ENCODE assay signal across 1 mouse cellular context in the genomic region with DNA sequence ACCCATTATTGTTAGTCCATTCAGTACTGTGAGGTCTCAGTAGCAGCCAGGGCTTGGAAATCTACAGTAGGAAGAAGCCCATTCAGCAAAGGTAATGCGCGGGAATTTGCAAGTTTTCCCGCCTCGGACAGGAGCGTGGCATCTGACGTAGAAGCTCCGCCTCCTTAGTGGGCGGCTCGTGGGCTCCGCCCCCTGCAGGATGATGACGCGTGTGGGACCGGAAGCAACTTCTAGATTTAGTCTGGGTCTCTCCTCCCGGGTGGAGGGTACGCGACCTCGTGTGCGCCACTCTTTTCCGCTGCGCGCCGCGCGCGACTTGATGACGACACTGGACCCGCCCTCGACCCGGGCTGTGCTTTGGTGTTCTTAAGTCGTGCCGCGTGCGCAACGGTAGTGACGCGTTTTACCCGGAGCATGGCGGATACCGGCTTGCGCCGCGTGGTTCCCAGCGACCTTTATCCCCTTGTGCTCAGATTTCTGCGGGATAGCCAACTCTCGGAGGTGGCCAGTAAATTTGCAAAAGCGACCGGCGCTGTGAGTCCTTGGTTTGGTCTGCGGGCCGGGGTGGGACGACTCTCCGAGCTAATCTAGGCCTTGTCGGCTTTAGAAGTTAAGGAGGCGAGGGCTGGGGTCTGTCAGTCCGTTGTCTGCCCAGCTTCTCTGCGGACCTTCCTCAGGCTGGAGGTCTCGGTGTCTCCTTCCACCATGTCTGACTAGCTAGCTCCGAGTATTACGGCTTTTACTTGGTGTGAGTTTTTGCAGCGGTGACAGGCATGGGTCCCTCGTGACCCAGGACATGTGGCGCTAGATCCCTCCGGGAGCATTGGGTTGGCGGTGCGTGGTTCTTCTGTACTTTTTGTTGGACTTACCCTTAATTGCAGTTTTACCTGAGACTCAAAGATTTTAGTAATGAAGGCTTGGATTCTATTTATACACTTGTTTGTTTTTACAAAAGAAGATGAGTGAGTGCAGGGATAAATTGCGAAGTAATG.
TF ChIP-seq lines count a peak whose summit lies in the region.

A gene (plus strand): TSS at position 248 of the 992 bp plus-strand sequence.

TF ChIP-seq in myocyte, 11 proteins besides CTCF, POLR2A, EP300 and RAD21 (continued from another document):
- TF ChIP-seq MYOD1 (IDR thresholded peaks at IDR 0.05; ENCODE audit: control insufficient read depth in 1 of 3, insufficient read length in 2 of 3, low read depth in 2 of 3) (peak in 1 of 3 experiments; percentile 29), POLR2AphosphoS2 (IDR thresholded peaks at IDR 0.05; ENCODE audit: insufficient read length, low read depth) (peak; percentile 96), E2F4 (IDR thresholded peaks at IDR 0.05; ENCODE audit: insufficient read depth) (peak; percentile 89), CEBPB (IDR thresholded peaks at IDR 0.05; ENCODE audit: insufficient read depth, poor library complexity, severe bottlenecking) (no peak), TCF3 (IDR thresholded peaks at IDR 0.05; ENCODE audit: insufficient read length, low read depth) (no peak), REST (IDR thresholded peaks at IDR 0.05; ENCODE audit: insufficient read depth, insufficient read length) (no peak), MYOG (IDR thresholded peaks at IDR 0.05; ENCODE audit: control insufficient read depth in 1 of 3, insufficient read depth in 1 of 3, insufficient read length in 2 of 3, low read depth in 2 of 3) (peak in 2 of 3 experiments; percentile 4 to 25)
